Mouse (Mus musculus): ENCODE data around the gene Spen.

Gene Spen

GRCm38 (mm10) chr4:141419398-141420191 is 118.8 kb downstream of the Spen start:
- DNase-seq = peak; percentile 72 to 79

Data from B cell, adult 2 months (primary cell).